Mouse (Mus musculus) left cerebral cortex, postnatal 14 days (tissue): ENCODE results near the gene Higd1c. TPM values are rescaled to one million over a fixed set of nuclear protein-coding genes. Genes with fewer than 3 reads are reported as not detected.

ENCODE experiments used
- DNase-seq, 2 experiments: peaks; one replicate each; pipeline ENCODE4 v3.0.0; 2021 to 2022; ENCODE audit warnings: low spot score in 2 of 2, mixed read lengths in 1 of 2
- intact Hi-C: fragments of 180-260 bp; cut with DNase I; formaldehyde crosslinking; loops from one replicate; pipeline ENCODE4 v1.15.1; 2025
- total RNA-seq, 2 experiments: library from RNA; stranded (reverse); gene quantifications; 2 replicates each; pipeline ENCODE4 v1.2.3; 2021

The Higd1c gene
- total RNA-seq, 2 experiments from 2014 or later = not detected

DNA sequence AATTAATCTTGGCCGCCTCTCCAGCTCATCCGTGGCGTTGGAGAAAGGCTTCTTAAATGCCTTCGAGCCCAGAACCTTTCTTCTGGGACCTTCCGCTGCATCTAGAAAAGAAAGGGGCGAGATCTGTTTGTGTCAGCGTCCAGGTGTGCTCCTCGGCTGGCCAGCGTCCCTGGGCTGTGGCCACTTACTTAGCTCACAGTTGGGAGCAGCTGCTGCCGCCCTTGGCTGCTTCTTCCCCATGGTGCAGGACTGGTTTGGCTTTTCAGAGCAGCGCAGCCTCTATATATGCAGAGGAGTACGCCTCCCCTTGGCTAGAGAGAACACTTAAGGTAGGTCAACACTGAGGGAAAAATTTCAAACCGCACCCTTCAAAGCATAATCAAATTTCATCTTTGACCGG lies 59.6 kb downstream of the Higd1c start:
- DNase-seq = no peak
- intact Hi-C loops = no loop called here

DNA sequence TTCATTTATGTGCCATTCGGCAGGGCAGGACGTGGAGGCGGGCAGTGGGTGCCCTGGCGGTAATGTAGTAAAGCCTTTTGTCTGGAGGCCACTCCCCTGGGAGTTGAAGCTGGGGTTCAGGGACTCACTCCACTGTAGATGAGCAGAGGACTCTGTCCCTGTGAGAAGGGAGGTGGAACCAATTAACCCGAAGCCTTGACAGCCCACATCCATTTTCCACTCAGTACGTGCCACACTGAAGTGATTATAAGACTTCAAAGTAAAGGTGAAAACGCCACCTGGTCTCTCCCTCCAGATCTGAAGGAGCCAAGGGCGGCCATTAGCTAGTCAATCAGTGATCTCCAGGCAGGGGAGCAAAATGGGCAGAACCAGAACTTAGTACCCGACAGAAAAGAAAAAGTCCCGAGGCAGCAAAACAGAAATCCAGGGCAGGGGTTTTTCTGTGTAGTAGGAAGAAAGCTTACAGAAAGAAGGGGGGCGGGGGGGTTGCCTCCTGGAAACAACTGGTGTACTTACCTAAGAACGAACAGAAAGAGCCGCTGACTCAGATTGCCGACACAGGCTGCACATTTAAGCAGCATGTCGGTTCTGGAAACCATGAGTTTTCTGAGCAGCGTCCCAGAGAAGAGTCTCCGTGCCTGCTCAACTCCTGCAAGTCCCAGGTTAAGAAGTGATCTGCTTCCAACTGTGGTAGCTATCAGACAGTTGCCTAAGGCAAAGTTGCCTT lies 60.2 kb downstream of the Higd1c start, which contains the start of gene Slc11a2:
Gene Slc11a2 (minus strand): TSS at position 677 of the 727 bp plus-strand sequence.
- no peak for DNase-seq
- intact Hi-C loops = no loop called here

DNA sequence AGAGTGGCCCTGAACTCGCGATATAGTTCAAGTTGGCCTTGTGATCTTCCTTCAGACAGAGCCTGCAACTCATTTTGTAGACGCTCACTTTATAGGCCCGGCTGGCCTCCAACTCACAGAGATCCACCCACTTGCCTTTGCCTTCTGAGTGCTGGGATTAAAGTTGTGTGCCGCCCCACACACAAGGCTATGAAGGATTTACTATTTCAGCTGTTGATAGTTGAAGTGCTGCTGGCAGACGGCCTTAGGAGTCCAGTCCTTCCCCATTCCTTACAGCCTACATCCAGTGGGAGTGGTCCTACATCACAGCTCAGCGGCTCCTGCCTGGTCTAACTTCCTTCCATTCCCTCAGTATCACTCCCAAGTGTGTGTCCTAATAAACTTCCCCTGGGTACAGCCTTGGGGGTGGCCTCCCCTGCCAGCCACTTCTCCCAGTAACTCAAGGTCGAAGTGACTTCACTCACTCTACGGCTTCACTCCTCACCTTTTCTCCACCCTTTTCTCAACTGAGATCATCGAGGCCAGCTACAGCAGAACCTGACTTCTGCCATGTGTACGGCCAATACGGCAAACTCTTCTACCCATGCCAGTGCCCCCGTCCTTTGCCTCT lies 64.1 kb downstream of the Higd1c start:
- intact Hi-C loops = no loop called here
- DNase-seq = no peak

DNA sequence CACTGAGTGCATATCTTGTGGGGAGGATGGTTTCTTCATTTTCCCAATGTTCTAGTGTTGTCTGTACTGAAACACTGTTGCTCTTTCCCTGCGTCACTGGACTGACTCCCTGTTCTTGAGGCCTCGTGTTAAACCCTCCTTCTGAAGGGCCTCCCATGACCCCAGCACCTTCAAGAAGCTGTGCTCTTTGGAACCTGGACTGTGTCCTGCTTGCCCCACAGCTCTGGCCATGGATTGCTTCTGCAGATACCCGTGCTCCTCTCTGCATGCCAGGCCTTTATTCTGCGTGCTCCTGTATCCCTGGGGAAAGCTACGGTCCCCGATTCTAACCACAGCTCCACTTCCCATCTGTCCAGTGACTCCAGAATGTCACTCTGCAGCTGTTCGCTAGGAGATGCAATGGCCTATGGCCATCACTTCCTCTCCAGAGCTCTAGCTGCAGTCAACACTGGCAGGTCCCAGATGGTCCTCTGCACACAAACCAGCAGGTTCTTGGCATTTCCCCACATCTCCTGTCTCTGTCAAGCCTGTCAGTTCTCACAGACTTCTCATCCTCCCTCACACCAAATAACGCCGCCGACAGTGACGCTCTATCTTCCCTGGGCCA lies 65.7 kb downstream of the Higd1c start:
- DNase-seq = no peak
- intact Hi-C loops = no loop called here

DNA sequence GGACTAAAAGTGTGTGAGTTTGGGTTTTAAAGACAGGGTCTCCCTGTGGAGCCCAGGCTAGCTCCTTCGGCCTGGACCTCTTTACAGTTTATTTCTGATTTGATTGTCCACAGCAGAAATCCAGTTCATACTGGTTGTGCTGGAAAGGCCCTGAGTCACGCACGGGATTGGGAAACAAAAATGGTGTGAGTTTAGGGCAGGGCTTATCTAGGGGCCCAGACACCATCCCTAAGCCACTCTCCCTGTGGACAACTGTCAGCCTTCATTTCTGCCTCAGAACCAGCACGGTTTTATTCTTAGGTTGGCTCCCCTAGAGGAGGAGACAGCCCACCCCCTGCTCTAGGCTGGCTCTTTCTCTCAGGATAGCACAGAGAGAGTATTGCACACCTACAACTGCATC lies 68.9 kb downstream of the Higd1c start:
- intact Hi-C loops = no loop called here
- no peak for DNase-seq

Other genes starting within 250 kb of the Higd1c start
- gene Atf1, start 136.7 kb upstream of the Higd1c start, total RNA-seq = 10 to 100 TPM; 15.7 to 19.7 TPM
- not detected for gene Tmprss12, start 83.7 kb upstream of the Higd1c start, total RNA-seq
- 10 to 100 TPM; 16.5 to 17.7 TPM for gene Mettl7a1, start 60.4 kb upstream of the Higd1c start, total RNA-seq
- under 1 TPM in 1 of 2 experiments, not detected in 1; 0.37 TPM for gene Mettl7a3, start 29.6 kb upstream of the Higd1c start, total RNA-seq
- not detected for gene Methig1, start 11.4 kb upstream of the Higd1c start, total RNA-seq
- gene Mettl7a2, start 11.3 kb upstream of the Higd1c start, total RNA-seq = under 1 TPM in 1 of 2 experiments, not detected in 1; 0.20 TPM
- under 1 TPM in 1 of 2 experiments, not detected in 1; 0.13 TPM for gene Gm5475, start 57.6 kb downstream of the Higd1c start, total RNA-seq
- gene Slc11a2, start 60.5 kb downstream of the Higd1c start, total RNA-seq = 10 to 100 TPM; 55.7 to 56.8 TPM
- gene Letmd1, start 104.5 kb downstream of the Higd1c start, total RNA-seq = 10 to 100 TPM; 65.8 to 70.5 TPM
- gene Csrnp2, start 130.9 kb downstream of the Higd1c start, total RNA-seq = 10 to 100 TPM; 39.8 to 40.7 TPM
- gene Tfcp2, start 187.5 kb downstream of the Higd1c start, total RNA-seq = 10 to 100 TPM; 28.4 to 29.2 TPM
- gene Pou6f1, start 235.4 kb downstream of the Higd1c start, total RNA-seq = 100 to 1,000 TPM; 123 to 125 TPM